Mouse (Mus musculus) embryonic facial prominence, embryonic 14.5 days (tissue): Measurements from ENCODE around the gene 4930503B20Rik. TPM values are rescaled to one million over a fixed set of nuclear protein-coding genes. Genes with fewer than 3 reads are reported as not detected.
A peak's percentile ranks its signal among the peaks of the same experiment; 100 is the strongest.

Experiments
- ATAC-seq: fragments of 200-750 bp; cut with Nextera tagmentation; 2 replicates; pipeline ENCODE4 v1.8.0; 2017; ENCODE audit warnings: low read depth, moderate number of reproducible peaks, moderate TSS enrichment
- DNase-seq: peaks from one replicate; pipeline ENCODE4 v3.0.0-alpha.2; 2015; ENCODE audit warnings: low spot score
- H3K27ac ChIP-seq: fragments of 300-500 bp; sonication (generic); replicated peaks from 2 replicates; pipeline ENCODE4 v1.5.1; 2014; ENCODE audit warnings: low read depth, mild to moderate bottlenecking, low read length, moderate library complexity
- H3K27me3 ChIP-seq: fragments of 300-500 bp; sonication (generic); replicated peaks from 2 replicates; pipeline ENCODE4 v1.6.1; 2014; ENCODE audit warnings: low read length; ENCODE audit not compliant: control insufficient read depth, insufficient read depth
- H3K36me3 ChIP-seq: fragments of 300-500 bp; sonication (generic); 2 replicates; pipeline ENCODE4 v1.6.1; 2014; ENCODE audit warnings: low read length, mixed read lengths; ENCODE audit not compliant: control insufficient read depth, insufficient read depth
- H3K4me1 ChIP-seq: fragments of 300-500 bp; sonication (generic); 2 replicates; pipeline ENCODE4 v1.6.1; 2014; ENCODE audit warnings: antibody characterized with exemption, low read length; ENCODE audit not compliant: control insufficient read depth, insufficient read depth
- H3K4me2 ChIP-seq: fragments of 300-500 bp; sonication (generic); 2 replicates; pipeline ENCODE4 v1.6.1; 2014; ENCODE audit warnings: low read depth, mild to moderate bottlenecking, low read length, moderate library complexity, mixed read lengths
- H3K4me3 ChIP-seq: fragments of 300-500 bp; sonication (generic); 2 replicates; pipeline ENCODE4 v1.5.1; 2014; ENCODE audit warnings: low read depth, mild to moderate bottlenecking, low read length
- H3K9ac ChIP-seq: fragments of 300-500 bp; sonication (generic); 2 replicates; pipeline ENCODE4 v1.6.1; 2014; ENCODE audit warnings: low read depth, mild to moderate bottlenecking, low read length, moderate library complexity, mixed read lengths
- H3K9me3 ChIP-seq: fragments of 300-500 bp; sonication (generic); 2 replicates; pipeline ENCODE4 v1.6.1; 2016; ENCODE audit warnings: low read length; ENCODE audit not compliant: control insufficient read depth
- WGBS: fragments of 180-500 bp; shearing (Covaris S2); extraction: QIAGEN DNeasy Blood & Tissue Kit; methylation state at CpG from one replicate; pipeline ENCODE4 v1.1.7; 2014; 5-methylcytosine and 5-hydroxymethylcytosine counted together
- polyA plus RNA-seq: library from polyadenylated mRNA; unstranded; fragments of >200 nt; fragmentation: Nextera tagmentation; extraction: Ambion mirVana; gene quantifications from 2 replicates; pipeline ENCODE4 v1.2.1, GENCODE M21; 2014

The 4930503B20Rik gene
- polyA plus RNA-seq, 1 experiment from 2014 or later: not detected

- peak overlapping the region; percentile 45 for H3K27ac ChIP-seq
- H3K4me1 ChIP-seq: no peaks in the 10 kb centered on the region
- H3K4me2 ChIP-seq: peak overlapping the region; percentile 42
- ATAC-seq (peak; percentile 60), DNase-seq (peak; percentile 95)
- peak overlapping the region; percentile 39; the same call in 1 of the 2 replicates for H3K9ac ChIP-seq
- WGBS: 31% methylated on average over 13 of the region's 13 CpGs
- H3K9me3 ChIP-seq: no peaks in the 10 kb centered on the region
- H3K36me3 ChIP-seq: no peaks in the 10 kb centered on the region
- no peaks in the 10 kb centered on the region for H3K27me3 ChIP-seq
- H3K4me3 ChIP-seq: peak overlapping the region; percentile 14
Observed at GRCm38 (mm10) chr3:146682140-146682651, 31.1 kb upstream of the 4930503B20Rik start.

GRCm38 (mm10) chr3:146681696-146682095, 30.6 kb upstream of the 4930503B20Rik start:
- ATAC-seq (no peak), DNase-seq (peak; percentile 16)
- Histone ChIP-seq H3K4me1 (no peaks in the 10 kb centered on the region), H3K27ac (peak overlapping the region; percentile 45), H3K27me3 (no peaks in the 10 kb centered on the region), H3K9me3 (no peaks in the 10 kb centered on the region), H3K4me2 (peak overlapping the region; percentile 42), H3K36me3 (no peaks in the 10 kb centered on the region), H3K4me3 (peak overlapping the region; percentile 14), H3K9ac (peak overlapping the region; percentile 39; the same call in 1 of the 2 replicates)
- WGBS: 54% methylated on average over 8 of the region's 8 CpGs

- WGBS: 90% methylated on average over 13 of the region's 13 CpGs
- Histone ChIP-seq H3K27me3 (no peaks in the 10 kb centered on the region), H3K4me2 (no peak overlapping the region), H3K27ac (no peak overlapping the region), H3K36me3 (no peaks in the 10 kb centered on the region), H3K4me1 (no peaks in the 10 kb centered on the region), H3K4me3 (no peak overlapping the region), H3K9ac (no peak overlapping the region), H3K9me3 (no peaks in the 10 kb centered on the region)
- ATAC-seq (no peak), DNase-seq (no peak)
Observed at GRCm38 (mm10) chr3:146680625-146681024, 29.5 kb upstream of the 4930503B20Rik start.

- ATAC-seq (no peak), DNase-seq (no peak)
- no peaks in the 10 kb centered on the region for H3K36me3 ChIP-seq
- no peak overlapping the region for H3K4me3 ChIP-seq
- H3K27me3 ChIP-seq: no peaks in the 10 kb centered on the region
- H3K9ac ChIP-seq: no peak overlapping the region
- H3K4me2 ChIP-seq: no peak overlapping the region
- H3K27ac ChIP-seq: no peak overlapping the region
- H3K4me1 ChIP-seq: no peaks in the 10 kb centered on the region
- no peaks in the 10 kb centered on the region for H3K9me3 ChIP-seq
- 93% methylated on average over 16 of the region's 16 CpGs for WGBS
Observed at GRCm38 (mm10) chr3:146679646-146680045, 28.5 kb upstream of the 4930503B20Rik start.

GRCm38 (mm10) chr3:146676193-146676592, 25.1 kb upstream of the 4930503B20Rik start:
- no peaks in the 10 kb centered on the region for H3K9me3 ChIP-seq

GRCm38 (mm10) chr3:146675101-146675500, 24.0 kb upstream of the 4930503B20Rik start:
- no peaks in the 10 kb centered on the region for H3K4me1 ChIP-seq
- no peak overlapping the region for H3K4me2 ChIP-seq
- no peaks in the 10 kb centered on the region for H3K9me3 ChIP-seq
- H3K36me3 ChIP-seq: no peaks in the 10 kb centered on the region
- H3K4me3 ChIP-seq: no peak overlapping the region
- 88% methylated on average over 1 of the region's 1 CpGs for WGBS
- ATAC-seq (no peak), DNase-seq (no peak)
- no peaks in the 10 kb centered on the region for H3K27me3 ChIP-seq
- H3K27ac ChIP-seq: no peak overlapping the region
- no peak overlapping the region for H3K9ac ChIP-seq

More at GRCm38 (mm10) chr3:146676193-146676592, 25.1 kb upstream of the 4930503B20Rik start:
- no peak overlapping the region for H3K4me3 ChIP-seq
- H3K9ac ChIP-seq: no peak overlapping the region
- ATAC-seq (no peak), DNase-seq (no peak)
- H3K27ac ChIP-seq: no peak overlapping the region
- H3K4me2 ChIP-seq: no peak overlapping the region
- 84% methylated on average over 4 of the region's 4 CpGs for whole genome bisulfite sequencing
- no peaks in the 10 kb centered on the region for H3K4me1 ChIP-seq
- H3K27me3 ChIP-seq: no peaks in the 10 kb centered on the region
- no peaks in the 10 kb centered on the region for H3K36me3 ChIP-seq

GRCm38 (mm10) chr3:146671121-146671520, 20.0 kb upstream of the 4930503B20Rik start:
- no peak overlapping the region for H3K4me3 ChIP-seq
- H3K27ac ChIP-seq: no peak overlapping the region
- H3K9ac ChIP-seq: no peak overlapping the region
- ATAC-seq (no peak), DNase-seq (no peak)
- H3K27me3 ChIP-seq: no peaks in the 10 kb centered on the region
- no peaks in the 10 kb centered on the region for H3K4me1 ChIP-seq
- H3K36me3 ChIP-seq: no peaks in the 10 kb centered on the region
- 49% methylated on average over 2 of the region's 2 CpGs for WGBS
- no peak overlapping the region for H3K4me2 ChIP-seq
- H3K9me3 ChIP-seq: no peaks in the 10 kb centered on the region

- DNase-seq: no peak
- Histone ChIP-seq H3K4me2 (no peak overlapping the region), H3K4me1 (no peaks in the 10 kb centered on the region), H3K9me3 (no peaks in the 10 kb centered on the region), H3K9ac (no peak overlapping the region), H3K4me3 (no peak overlapping the region), H3K36me3 (no peaks in the 10 kb centered on the region), H3K27me3 (no peaks in the 10 kb centered on the region), H3K27ac (no peak overlapping the region)
- peak; percentile 30; the same call in 1 of the 2 replicates for ATAC-seq
- WGBS: 63% methylated on average over 7 of the region's 7 CpGs
Observed at GRCm38 (mm10) chr3:146661907-146662306, 10.8 kb upstream of the 4930503B20Rik start.

GRCm38 (mm10) chr3:146661001-146661400, 9.9 kb upstream of the 4930503B20Rik start:
- Histone ChIP-seq H3K4me2 (no peak overlapping the region), H3K9ac (no peak overlapping the region), H3K9me3 (no peaks in the 10 kb centered on the region), H3K27ac (no peak overlapping the region), H3K4me1 (no peaks in the 10 kb centered on the region), H3K27me3 (no peaks in the 10 kb centered on the region), H3K4me3 (no peak overlapping the region), H3K36me3 (no peaks in the 10 kb centered on the region)
- 77% methylated on average over 6 of the region's 6 CpGs for WGBS
- ATAC-seq (no peak), DNase-seq (no peak)
